1 mouse cellular context compared by ENCODE assay signal in the genomic region with DNA sequence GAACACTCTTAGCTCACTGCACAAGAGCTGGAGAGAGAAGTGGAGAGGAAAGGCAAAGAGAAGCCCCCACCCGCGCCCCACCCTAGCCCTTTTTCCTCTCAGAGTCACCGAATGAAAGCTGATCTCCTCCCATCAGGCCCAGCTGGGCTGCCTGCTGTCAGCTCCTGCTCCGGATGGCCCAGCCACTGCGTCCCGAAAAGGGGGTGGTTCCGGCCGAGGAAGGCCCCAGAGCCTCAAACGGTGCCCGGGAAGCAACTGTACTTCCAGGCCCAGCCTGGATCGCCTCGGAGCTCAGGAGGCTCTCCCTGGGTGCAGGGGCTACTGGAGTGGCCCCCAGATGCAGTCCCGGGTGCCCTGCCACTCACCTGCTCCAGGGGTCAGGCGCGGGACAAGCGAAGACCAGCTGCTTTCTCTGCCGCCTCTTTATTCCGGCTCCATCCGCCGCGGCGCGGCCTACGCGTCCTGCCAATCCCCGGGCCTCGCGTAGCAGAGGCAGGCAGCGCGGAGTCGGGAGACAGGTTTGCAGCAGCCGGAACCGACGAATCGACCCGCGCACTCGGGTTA.
TF ChIP-seq lines count a peak whose summit lies in the region.

No protein-coding gene starts in this region.

TF ChIP-seq in ES-E14, 5 proteins besides CTCF, POLR2A, EP300 and RAD21 (continued from another document):
- TF ChIP-seq ZC3H11A (IDR thresholded peaks at IDR 0.05; ENCODE audit: borderline replicate concordance, low read depth, low read length), result no peak
